Mouse (Mus musculus) liver, postnatal 0 days (tissue): ENCODE data around the gene Ckap4. TPM values are rescaled to one million over a fixed set of nuclear protein-coding genes. Genes with fewer than 3 reads are reported as not detected.
A peak's percentile ranks its signal among the peaks of the same experiment; 100 is the strongest.

Source experiments
- ATAC-seq: fragments of 200-750 bp; cut with Nextera tagmentation; 2 replicates; pipeline ENCODE4 v1.8.0; 2017; ENCODE audit warnings: mild to moderate bottlenecking, moderate library complexity
- DNase-seq: peaks from one replicate; pipeline ENCODE4 v3.0.0-alpha.2; 2016
- H3K27ac ChIP-seq: fragments of 300-500 bp; sonication (generic); 2 replicates; pipeline ENCODE4 v1.5.1; 2014; ENCODE audit warnings: antibody characterized with exemption, moderate library complexity, mild to moderate bottlenecking, low read depth
- H3K27me3 ChIP-seq: fragments of 300-500 bp; sonication (generic); 2 replicates; pipeline ENCODE4 v1.6.1; 2014; ENCODE audit warnings: low read length, control low read depth, mixed read lengths; ENCODE audit not compliant: insufficient read depth
- H3K36me3 ChIP-seq: fragments of 300-500 bp; sonication (generic); replicated peaks from 2 replicates; pipeline ENCODE4 v1.6.1; 2014; ENCODE audit warnings: mild to moderate bottlenecking, control low read depth, low read length, moderate library complexity, mixed read lengths; ENCODE audit not compliant: insufficient read depth
- H3K4me1 ChIP-seq: fragments of 300-500 bp; sonication (generic); 2 replicates; pipeline ENCODE4 v1.6.1; 2014; ENCODE audit warnings: antibody characterized with exemption, mild to moderate bottlenecking, control low read depth; ENCODE audit not compliant: insufficient read depth
- H3K4me2 ChIP-seq: fragments of 300-500 bp; sonication (generic); 2 replicates; pipeline ENCODE4 v1.6.1; 2014; ENCODE audit warnings: low read depth, mild to moderate bottlenecking, low read length, moderate library complexity, mixed read lengths
- H3K4me3 ChIP-seq: fragments of 300-500 bp; sonication (generic); 2 replicates; pipeline ENCODE4 v1.5.1; 2014; ENCODE audit warnings: low read depth, low read length
- H3K9ac ChIP-seq: fragments of 300-500 bp; sonication (generic); replicated peaks from 2 replicates; pipeline ENCODE4 v1.6.1; 2014; ENCODE audit warnings: mild to moderate bottlenecking, moderate library complexity
- H3K9me3 ChIP-seq: fragments of 300-500 bp; sonication (generic); 2 replicates; pipeline ENCODE4 v1.6.1; 2016; ENCODE audit warnings: mild to moderate bottlenecking, control low read depth, low read length, mixed read lengths
- CTCF ChIP-seq: sonication (generic); IDR thresholded peaks from 2 replicates; pipeline ENCODE4 v1.5.1; 2016; ENCODE audit warnings: antibody characterized with exemption, low read depth
- EP300 ChIP-seq: IDR thresholded peaks from 2 replicates; pipeline ENCODE4 v1.6.1; 2016; ENCODE audit warnings: antibody characterized with exemption, low read depth, mild to moderate bottlenecking
- whole genome bisulfite sequencing: fragments of 180-500 bp; shearing (Covaris S2); extraction: QIAGEN DNeasy Blood & Tissue Kit; methylation state at CpG from one replicate; pipeline ENCODE4 v1.1.7; 2014; ENCODE audit not compliant: insufficient replicate concordance; 5-methylcytosine and 5-hydroxymethylcytosine counted together
- polyA plus RNA-seq: library from polyadenylated mRNA; unstranded; fragments of >200 nt; fragmentation: Nextera tagmentation; extraction: Ambion mirVana; gene quantifications from 2 replicates; pipeline ENCODE4 v1.2.1, GENCODE M21; 2015

The Ckap4 gene
- 10.3 and 10.6 TPM in 2 replicates for polyA plus RNA-seq

- no peaks in the 10 kb centered on the region; the same call in 1 of the 2 replicates for H3K36me3 ChIP-seq
- WGBS: 7% methylated on average over 19 of the region's 64 CpGs
- peaks cover 25% of the 10 kb centered on the region for H3K27me3 ChIP-seq
- TF ChIP-seq CTCF: no peak
- TF ChIP-seq EP300: no peak
- peak within 1 kb of the TSS; percentile 93 for H3K4me2 ChIP-seq
- DNase-seq (peak; percentile 62), ATAC-seq (peak; percentile 63)
- H3K9ac ChIP-seq: peak within 1 kb of the TSS; percentile 70
- no peaks in the 10 kb centered on the region for H3K9me3 ChIP-seq
- peak within 1 kb of the TSS; percentile 63 for H3K4me3 ChIP-seq
- H3K27ac ChIP-seq: peak within 1 kb of the TSS; percentile 78
- H3K4me1 ChIP-seq: 0 out of 2 replicates have a peak, but pooled peaks cover 9% of the 10 kb centered on the region
Measured at GRCm38 (mm10) chr10:84533912-84534671, at the start of gene Ckap4. Ckap4 (minus strand) TSS chr10:84534062.

GRCm38 (mm10) chr10:84582236-84582635, 48.4 kb upstream of the Ckap4 start:
- Histone ChIP-seq H3K9me3 (no peaks in the 10 kb centered on the region), H3K9ac (no peak overlapping the region), H3K27ac (no peak overlapping the region), H3K4me2 (no peak overlapping the region), H3K36me3 (peaks cover 17% of the 10 kb centered on the region), H3K4me3 (no peak overlapping the region), H3K4me1 (peaks cover 24% of the 10 kb centered on the region), H3K27me3 (no peaks in the 10 kb centered on the region)
- ATAC-seq (no peak), DNase-seq (no peak)
- TF ChIP-seq CTCF (no peak), EP300 (no peak)
- WGBS: 72% methylated on average over 7 of the region's 7 CpGs

DNA sequence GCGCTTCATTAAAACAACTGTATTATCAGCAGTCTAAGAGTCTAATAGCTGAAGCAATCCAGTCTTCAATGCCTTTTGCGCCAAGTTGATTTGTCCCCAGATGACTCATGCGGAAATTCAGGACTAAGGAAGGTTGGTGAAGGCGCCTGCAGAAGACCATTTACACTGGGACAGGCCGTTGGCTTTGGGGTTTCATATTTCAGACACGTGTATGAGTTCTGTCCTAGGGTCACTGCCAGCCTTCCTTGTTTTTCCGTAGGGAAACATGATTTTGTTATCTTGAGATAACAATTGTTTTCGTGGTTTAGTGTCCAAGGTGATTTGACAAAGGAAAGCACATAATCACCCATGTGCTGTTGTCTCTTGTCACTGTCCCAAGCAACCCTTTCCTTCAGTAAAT, 47.3 kb upstream of the Ckap4 start:
- WGBS: 66% methylated on average over 8 of the region's 8 CpGs
- ATAC-seq (no peak), DNase-seq (no peak)
- H3K27ac ChIP-seq: no peak overlapping the region
- H3K4me2 ChIP-seq: no peak overlapping the region
- H3K9me3 ChIP-seq: no peaks in the 10 kb centered on the region
- H3K27me3 ChIP-seq: no peaks in the 10 kb centered on the region
- H3K36me3 ChIP-seq: peaks cover 12% of the 10 kb centered on the region
- no peak overlapping the region for H3K9ac ChIP-seq
- peaks cover 24% of the 10 kb centered on the region for H3K4me1 ChIP-seq
- no peak overlapping the region for H3K4me3 ChIP-seq
- TF ChIP-seq CTCF (no peak), EP300 (no peak)

DNA sequence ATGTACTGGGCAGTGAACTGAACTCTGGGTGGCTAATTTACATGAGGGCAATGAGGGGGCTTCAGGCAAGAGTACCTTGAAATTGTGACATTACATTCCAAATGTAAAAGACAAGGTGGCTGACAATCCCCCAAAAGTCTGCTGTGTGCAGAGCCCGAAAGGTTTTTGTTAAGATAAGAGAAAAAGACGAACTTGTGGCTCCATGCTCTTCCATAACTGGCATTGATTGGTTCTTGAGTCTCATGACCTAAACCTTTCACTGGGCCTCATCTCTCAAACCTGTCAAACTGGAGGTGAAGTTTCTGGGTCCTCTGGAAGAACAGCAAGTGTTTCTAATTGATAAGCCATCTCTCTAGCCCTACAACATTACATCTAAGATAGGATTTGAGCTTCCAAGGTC, 45.7 kb upstream of the Ckap4 start:
- no peaks in the 10 kb centered on the region for H3K9me3 ChIP-seq
- H3K4me3 ChIP-seq: no peak overlapping the region
- H3K4me1 ChIP-seq: peaks cover 25% of the 10 kb centered on the region
- ATAC-seq (no peak), DNase-seq (no peak)
- H3K9ac ChIP-seq: no peak overlapping the region
- H3K27me3 ChIP-seq: no peaks in the 10 kb centered on the region
- H3K27ac ChIP-seq: no peak overlapping the region
- 55% methylated on average over 2 of the region's 2 CpGs for WGBS
- no peak for TF ChIP-seq CTCF
- no peak for TF ChIP-seq EP300
- no peak overlapping the region; the same call in none of the 2 replicates for H3K4me2 ChIP-seq
- 0 out of 2 replicates have a peak, but pooled peaks cover 2% of the 10 kb centered on the region for H3K36me3 ChIP-seq

- 79% methylated on average over 10 of the region's 10 CpGs for WGBS
- Histone ChIP-seq H3K36me3 (0 out of 2 replicates have a peak, but pooled peaks cover 2% of the 10 kb centered on the region), H3K27ac (no peak overlapping the region), H3K4me2 (peak overlapping the region; percentile 87), H3K4me1 (peaks cover 24% of the 10 kb centered on the region), H3K4me3 (peak overlapping the region; percentile 88), H3K9ac (no peak overlapping the region), H3K27me3 (no peaks in the 10 kb centered on the region), H3K9me3 (no peaks in the 10 kb centered on the region)
- TF ChIP-seq EP300 (no peak), CTCF (no peak)
- DNase-seq (no peak), ATAC-seq (no peak)
Measured at GRCm38 (mm10) chr10:84578738-84579137, 44.9 kb upstream of the Ckap4 start.

DNA sequence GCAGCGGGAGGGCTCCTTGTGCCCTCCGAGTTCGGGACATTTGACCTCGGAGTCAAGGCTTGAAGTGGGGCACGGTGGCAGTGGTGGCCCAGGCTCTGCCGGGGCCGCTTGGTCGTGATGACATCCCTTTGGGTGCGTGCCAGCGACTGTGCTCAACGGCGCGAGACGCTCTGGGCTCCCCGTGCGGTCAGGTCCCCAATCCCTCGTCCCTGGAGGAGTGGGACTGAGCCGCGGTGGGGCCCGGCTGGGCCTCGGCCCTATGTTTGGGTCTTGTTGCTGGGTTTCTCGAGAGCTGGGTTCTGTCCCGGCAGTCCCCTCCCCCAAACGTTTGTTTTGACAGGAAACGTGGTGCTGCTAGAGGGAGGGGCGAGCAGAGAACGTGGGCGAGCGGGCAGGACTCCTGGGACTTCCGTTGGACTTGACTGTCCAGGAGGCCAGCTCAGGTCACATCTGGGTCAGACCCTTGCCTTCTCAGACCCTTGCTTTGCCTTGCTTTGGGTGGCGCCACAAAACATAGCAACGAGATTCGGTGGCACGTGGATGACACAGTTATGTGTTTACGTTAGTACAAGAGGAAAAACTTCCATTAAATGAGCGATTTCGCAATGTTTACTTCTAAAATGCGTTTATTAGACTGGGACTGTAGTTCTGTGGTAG, 43.3 kb upstream of the Ckap4 start:
- TF ChIP-seq EP300 (no peak), CTCF (no peak)
- Histone ChIP-seq H3K27ac (peak overlapping the region; percentile 96), H3K9ac (peak overlapping the region; percentile 95), H3K27me3 (no peaks in the 10 kb centered on the region), H3K36me3 (0 out of 2 replicates have a peak, but pooled peaks cover 2% of the 10 kb centered on the region), H3K4me3 (peak overlapping the region; percentile 88), H3K9me3 (no peaks in the 10 kb centered on the region), H3K4me2 (peak overlapping the region; percentile 87), H3K4me1 (peaks cover 21% of the 10 kb centered on the region)
- ATAC-seq: peak; percentile 23
- 2% methylated on average over 38 of the region's 38 CpGs for WGBS
- peak; percentile 85 for DNase-seq
